ENCODE assay signal across 8 mouse cellular contexts in the genomic region with DNA sequence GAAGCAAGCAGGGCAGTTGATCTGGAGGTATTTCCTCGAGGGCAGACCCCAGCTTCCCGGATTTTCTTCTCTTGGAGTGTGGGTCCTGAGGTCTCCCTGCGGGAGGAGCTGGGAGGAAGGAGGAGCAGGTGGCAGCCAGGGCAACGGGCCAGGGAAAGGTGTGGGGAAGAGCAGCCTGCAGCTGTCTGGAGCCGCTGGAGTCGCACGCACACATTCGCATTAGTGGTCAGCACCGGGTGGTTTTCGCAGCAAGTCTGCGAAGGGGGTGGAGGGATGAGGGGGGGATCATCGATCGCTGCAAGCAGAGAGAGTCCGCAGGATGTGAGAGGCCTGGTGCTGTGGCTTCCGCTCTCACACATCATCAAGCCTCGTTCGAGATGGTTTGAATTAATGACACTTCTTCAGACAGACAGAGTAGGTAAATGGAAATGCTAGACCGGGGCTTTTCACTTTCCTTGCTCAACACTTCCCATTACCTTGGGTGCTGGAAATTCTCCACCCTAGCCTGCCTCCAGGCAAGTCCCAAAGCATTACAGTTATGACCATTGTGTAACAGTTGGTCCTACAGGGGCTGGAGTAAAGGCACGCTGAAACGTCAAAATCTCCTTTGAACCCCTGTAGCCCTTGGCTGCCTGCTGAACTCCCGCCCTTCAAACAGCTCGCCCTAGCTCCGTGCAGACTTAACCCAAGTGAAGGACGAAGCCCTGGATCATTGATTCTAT.
DNase-seq lines count a peak whose midpoint lies in the region; ATAC-seq and TF ChIP-seq lines count a peak whose summit lies in the region.

No protein-coding gene starts in this region.

- H3K9me3 ChIP-seq in lung, embryonic 16.5 days (ENCODE audit: control insufficient read depth, low read length): no peaks in the 10 kb centered on the region
- H3K9me3 ChIP-seq in forebrain, embryonic 15.5 days: no peaks in the 10 kb centered on the region
- no peaks in the 10 kb centered on the region for H3K9me3 ChIP-seq in limb, embryonic 13.5 days

- H3K4me3 ChIP-seq in lung, embryonic 16.5 days (ENCODE audit: low read length): no peak overlapping the region
- H3K4me3 ChIP-seq in lung, adult 2 months (replicated peaks; ENCODE audit: extremely low read depth, low read depth, low read length): no peak overlapping the region
- H3K4me3 ChIP-seq in forebrain, embryonic 15.5 days: no peak overlapping the region
- peak overlapping the region; percentile 12 for H3K4me3 ChIP-seq in limb, embryonic 13.5 days
- H3K4me3 ChIP-seq in cerebellum, adult 2 months (replicated peaks; ENCODE audit: insufficient read depth, low read depth, low read length): no peak overlapping the region

- H3K9ac ChIP-seq in lung, embryonic 16.5 days (ENCODE audit: low read length): 0 out of 2 replicates have a peak overlapping the region, but pooled peaks have one; percentile 16
- H3K9ac ChIP-seq in forebrain, embryonic 15.5 days (replicated peaks): no peak overlapping the region
- no peak overlapping the region for H3K9ac ChIP-seq in limb, embryonic 13.5 days

- H3K4me1 ChIP-seq in lung, embryonic 16.5 days (replicated peaks; ENCODE audit: control insufficient read depth, insufficient read depth, low read length): peaks cover 26% of the 10 kb centered on the region
- H3K4me1 ChIP-seq in lung, adult 2 months (ENCODE audit: control insufficient read depth, insufficient read depth, low read length): no peaks in the 10 kb centered on the region
- peaks cover 23% of the 10 kb centered on the region for H3K4me1 ChIP-seq in forebrain, embryonic 15.5 days
- peaks cover 65% of the 10 kb centered on the region for H3K4me1 ChIP-seq in limb, embryonic 13.5 days
- H3K4me1 ChIP-seq in cerebellum, adult 2 months (ENCODE audit: control insufficient read depth, insufficient read depth, low read length): no peaks in the 10 kb centered on the region

- no peak for TF ChIP-seq POLR2A in lung, adult 2 months (IDR thresholded peaks at IDR 0.05; ENCODE audit: borderline replicate concordance, extremely low read depth, low read depth, low read length)
- no peak for TF ChIP-seq POLR2A in cerebellum, adult 2 months (IDR thresholded peaks at IDR 0.05; ENCODE audit: borderline replicate concordance, insufficient read depth, low read length)

- no peak overlapping the region for H3K27ac ChIP-seq in lung, embryonic 16.5 days (ENCODE audit: low read length)
- no peak overlapping the region for H3K27ac ChIP-seq in forebrain, embryonic 15.5 days (replicated peaks)
- peak overlapping the region; percentile 48 for H3K27ac ChIP-seq in limb, embryonic 13.5 days
- no peak overlapping the region for H3K27ac ChIP-seq in cerebellum, adult 2 months (ENCODE audit: insufficient read depth, low read length)

- TF ChIP-seq CTCF in lung, adult 2 months (IDR thresholded peaks at IDR 0.05; ENCODE audit: insufficient read depth, low read length): no peak
- no peak for TF ChIP-seq CTCF in cerebellum, adult 2 months (IDR thresholded peaks at IDR 0.05; ENCODE audit: borderline replicate concordance, insufficient read depth, low read depth, low read length)

- no peaks in the 10 kb centered on the region for H3K36me3 ChIP-seq in lung, embryonic 16.5 days (ENCODE audit: control insufficient read depth, insufficient read depth, low read length)
- no peaks in the 10 kb centered on the region for H3K36me3 ChIP-seq in forebrain, embryonic 15.5 days
- H3K36me3 ChIP-seq in limb, embryonic 13.5 days: no peaks in the 10 kb centered on the region

- ATAC-seq in lung, embryonic 16.5 days (ENCODE audit: low read depth): peak; percentile 11; the same call in 1 of the 2 replicates
- ATAC-seq in forebrain, embryonic 15.5 days (replicated peaks): no peak
- ATAC-seq in limb, embryonic 13.5 days (ENCODE audit: low FRiP score, low read depth): peak; percentile 41
- no peak for ATAC-seq in megakaryocyte-erythroid progenitor cell, adult 5-6 weeks (replicated peaks; ENCODE audit: low FRiP score, low TSS enrichment, poor library complexity, severe bottlenecking)

- DNase-seq in lung, adult 2 months: no peak
- peak; percentile 64 for DNase-seq in retina, postnatal 1 day
- no peak for DNase-seq in cerebellum, adult 2 months
- DNase-seq in c-Kit-positive CD71-positive TER-119-positive erythroid progenitor cells, embryonic 14.5 days (ENCODE audit: low spot score): no peak

- 12% methylated on average over 24 of the region's 24 CpGs for WGBS in lung, embryonic 16.5 days
- 27% methylated on average over 24 of the region's 24 CpGs for WGBS in lung, adult 2 months
- WGBS in forebrain, embryonic 15.5 days: 10% methylated on average over 24 of the region's 24 CpGs
- WGBS in limb, embryonic 13.5 days: 4% methylated on average over 24 of the region's 24 CpGs
- 22% methylated on average over 24 of the region's 24 CpGs for WGBS in cerebellum, adult 2 months

- no peaks in the 10 kb centered on the region for H3K27me3 ChIP-seq in lung, embryonic 16.5 days (ENCODE audit: control insufficient read depth, insufficient read depth, low read depth, low read length)
- peaks cover 11% of the 10 kb centered on the region; the same call in 1 of the 2 replicates for H3K27me3 ChIP-seq in forebrain, embryonic 15.5 days
- H3K27me3 ChIP-seq in limb, embryonic 13.5 days: peaks cover 31% of the 10 kb centered on the region
- peaks cover 1% of the 10 kb centered on the region; the same call in 1 of the 2 replicates for H3K27me3 ChIP-seq in cerebellum, adult 2 months (ENCODE audit: control insufficient read depth, insufficient read depth, low read length)

- peak overlapping the region; percentile 18 for H3K4me2 ChIP-seq in lung, embryonic 16.5 days (ENCODE audit: low read depth, low read length)
- H3K4me2 ChIP-seq in forebrain, embryonic 15.5 days (replicated peaks): peak overlapping the region; percentile 34; the same call in 1 of the 2 replicates
- H3K4me2 ChIP-seq in limb, embryonic 13.5 days (replicated peaks): peak overlapping the region; percentile 52

Comparison
In these comparisons a context has a peak if more than half of its experiments do, and no peak if none do; other contexts are left out.
1. ATAC-seq: peak in lung, embryonic 16.5 days (single experiment) and limb, embryonic 13.5 days (single experiment); none in forebrain, embryonic 15.5 days (single experiment) and megakaryocyte-erythroid progenitor cell, adult 5-6 weeks (single experiment).
2. Peak in every context shown above with its lines, with median percentiles within 50 percentile points of each other: H3K4me2 ChIP-seq.